Mouse (Mus musculus): ENCODE measurements around the gene Riok2. TPM values are rescaled to one million over a fixed set of nuclear protein-coding genes. Genes with fewer than 3 reads are reported as not detected.

Gene Riok2
- polyA plus RNA-seq, 1 experiment: 9.4 TPM

DNA sequence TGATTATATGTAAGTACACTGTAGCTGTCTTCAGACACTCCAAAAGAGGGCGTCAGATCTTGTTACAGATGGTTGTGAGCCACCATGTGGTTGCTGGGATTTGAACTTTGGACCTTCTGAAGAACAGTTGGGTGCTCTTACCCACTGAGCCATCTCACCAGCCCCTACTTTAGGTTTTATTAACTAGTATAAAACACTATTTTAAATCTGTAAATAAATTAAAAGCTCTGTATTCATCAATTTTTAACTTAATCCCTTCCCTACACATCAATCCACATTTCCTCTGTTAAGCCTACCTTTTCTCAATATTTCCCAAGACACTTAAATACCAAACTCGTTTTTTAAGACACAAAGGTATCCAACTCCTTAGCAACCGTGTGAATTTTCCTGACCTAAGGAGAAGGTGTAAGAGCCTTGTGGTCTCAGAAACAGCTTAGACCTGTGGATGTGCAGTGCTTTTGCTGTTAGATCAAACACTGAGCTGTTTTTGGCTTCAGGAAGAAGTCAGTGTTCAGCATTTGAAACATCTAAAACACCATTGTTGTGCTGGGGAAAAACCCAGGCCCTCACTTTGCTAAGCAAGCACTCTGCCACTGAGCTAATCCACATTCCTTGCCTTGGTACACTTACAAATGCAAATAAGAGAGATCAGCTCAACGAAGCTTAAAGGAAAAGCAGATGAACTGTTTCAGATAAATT is 50.6 kb downstream of the Riok2 start:
- TF ChIP-seq POLR2A (IDR thresholded peaks at IDR 0.05; ENCODE audit: low read depth, low read length) (no peak), CTCF (conservative IDR thresholded peaks at IDR 0.05; ENCODE audit: insufficient read depth, insufficient read length, low read depth, low read length) (no peak)
- Histone ChIP-seq H3K36me3 (ENCODE audit: control insufficient read depth, insufficient read depth, low read length) (no peaks in the 10 kb centered on the region), H3K4me3 (ENCODE audit: insufficient read depth, low read depth, low read length) (no peak overlapping the region), H3K27me3 (replicated peaks; ENCODE audit: control insufficient read depth, insufficient read depth, low read length) (no peaks in the 10 kb centered on the region), H3K27ac (ENCODE audit: insufficient read depth, low read depth, low read length) (no peak overlapping the region), H3K4me1 (ENCODE audit: control insufficient read depth, insufficient read depth, low read length) (no peaks in the 10 kb centered on the region)
- no peak for DNase-seq
- WGBS: 37% methylated on average over 4 of the region's 4 CpGs

GRCm38 (mm10) chr17:17425308-17425813 is 51.3 kb downstream of the Riok2 start:
- Histone ChIP-seq H3K4me3 (ENCODE audit: insufficient read depth, low read depth, low read length) (no peak overlapping the region), H3K27ac (ENCODE audit: insufficient read depth, low read depth, low read length) (no peak overlapping the region), H3K36me3 (ENCODE audit: control insufficient read depth, insufficient read depth, low read length) (no peaks in the 10 kb centered on the region), H3K27me3 (replicated peaks; ENCODE audit: control insufficient read depth, insufficient read depth, low read length) (no peaks in the 10 kb centered on the region), H3K4me1 (ENCODE audit: control insufficient read depth, insufficient read depth, low read length) (no peaks in the 10 kb centered on the region)
- TF ChIP-seq POLR2A (IDR thresholded peaks at IDR 0.05; ENCODE audit: low read depth, low read length) (no peak), CTCF (conservative IDR thresholded peaks at IDR 0.05; ENCODE audit: insufficient read depth, insufficient read length, low read depth, low read length) (no peak)
- WGBS: 75% methylated on average over 4 of the region's 4 CpGs
- no peak for DNase-seq

- Histone ChIP-seq H3K4me3 (ENCODE audit: insufficient read depth, low read depth, low read length) (no peak overlapping the region), H3K27me3 (replicated peaks; ENCODE audit: control insufficient read depth, insufficient read depth, low read length) (no peaks in the 10 kb centered on the region), H3K36me3 (ENCODE audit: control insufficient read depth, insufficient read depth, low read length) (no peaks in the 10 kb centered on the region), H3K4me1 (ENCODE audit: control insufficient read depth, insufficient read depth, low read length) (no peaks in the 10 kb centered on the region), H3K27ac (ENCODE audit: insufficient read depth, low read depth, low read length) (no peak overlapping the region)
- TF ChIP-seq CTCF (conservative IDR thresholded peaks at IDR 0.05; ENCODE audit: insufficient read depth, insufficient read length, low read depth, low read length): no peak
- no peak for TF ChIP-seq POLR2A (IDR thresholded peaks at IDR 0.05; ENCODE audit: low read depth, low read length)
- no peak for DNase-seq
- WGBS: 58% methylated on average over 3 of the region's 3 CpGs
Measured at GRCm38 (mm10) chr17:17425906-17426305, 51.8 kb downstream of the Riok2 start.

DNA sequence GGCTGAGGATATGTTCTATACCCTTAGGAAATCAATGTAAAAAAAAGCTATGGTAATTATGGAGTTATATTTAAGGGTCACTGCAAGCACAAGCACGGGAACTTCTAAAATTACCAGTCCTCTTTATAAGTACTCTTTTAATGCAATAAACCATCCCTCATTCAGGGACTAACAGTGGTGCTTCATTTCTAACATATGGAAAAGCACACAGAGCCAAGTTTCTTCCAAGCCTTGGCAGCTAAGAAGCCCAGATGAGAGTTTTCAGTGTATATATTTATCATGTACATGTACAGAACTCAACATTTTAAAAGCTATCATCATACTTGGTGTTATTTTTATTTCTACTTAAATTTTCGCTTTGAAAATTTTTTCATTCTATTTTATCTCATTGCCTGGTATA is 54.8 kb downstream of the Riok2 start:
- no peak for DNase-seq
- Histone ChIP-seq H3K27me3 (replicated peaks; ENCODE audit: control insufficient read depth, insufficient read depth, low read length) (no peaks in the 10 kb centered on the region), H3K4me3 (ENCODE audit: insufficient read depth, low read depth, low read length) (no peak overlapping the region), H3K4me1 (ENCODE audit: control insufficient read depth, insufficient read depth, low read length) (no peaks in the 10 kb centered on the region), H3K36me3 (ENCODE audit: control insufficient read depth, insufficient read depth, low read length) (no peaks in the 10 kb centered on the region), H3K27ac (ENCODE audit: insufficient read depth, low read depth, low read length) (no peak overlapping the region)
- TF ChIP-seq POLR2A (IDR thresholded peaks at IDR 0.05; ENCODE audit: low read depth, low read length) (no peak), CTCF (conservative IDR thresholded peaks at IDR 0.05; ENCODE audit: insufficient read depth, insufficient read length, low read depth, low read length) (no peak)
- WGBS: 77% methylated on average over 2 of the region's 2 CpGs

DNA sequence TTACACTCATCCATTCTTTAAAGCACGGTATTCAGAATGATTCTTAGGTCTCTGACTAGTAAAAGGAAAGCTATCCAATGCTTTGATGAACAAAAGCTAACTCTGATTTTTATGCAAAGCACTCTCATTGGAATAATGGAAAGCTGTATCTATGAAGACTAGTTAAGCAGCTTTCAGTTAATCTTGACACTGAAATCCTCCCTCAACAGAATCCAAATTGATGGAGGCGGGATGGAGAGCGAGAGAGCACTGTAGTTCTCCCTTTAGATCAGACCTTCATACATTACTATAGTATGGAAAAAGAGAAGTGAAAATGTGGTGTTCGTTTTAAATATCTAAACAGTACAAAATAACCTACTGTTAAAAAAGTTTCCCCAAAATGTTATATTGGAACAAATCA is 59.6 kb downstream of the Riok2 start:
- no peak for DNase-seq
- no peaks in the 10 kb centered on the region for H3K4me1 ChIP-seq (ENCODE audit: control insufficient read depth, insufficient read depth, low read length)
- no peak overlapping the region for H3K27ac ChIP-seq (ENCODE audit: insufficient read depth, low read depth, low read length)
- H3K27me3 ChIP-seq (replicated peaks; ENCODE audit: control insufficient read depth, insufficient read depth, low read length): no peaks in the 10 kb centered on the region
- TF ChIP-seq POLR2A (IDR thresholded peaks at IDR 0.05; ENCODE audit: low read depth, low read length) (no peak), CTCF (conservative IDR thresholded peaks at IDR 0.05; ENCODE audit: insufficient read depth, insufficient read length, low read depth, low read length) (no peak)
- H3K4me3 ChIP-seq (ENCODE audit: insufficient read depth, low read depth, low read length): no peak overlapping the region
- H3K36me3 ChIP-seq (ENCODE audit: control insufficient read depth, insufficient read depth, low read length): no peaks in the 10 kb centered on the region
- WGBS: 81% methylated on average over 4 of the region's 4 CpGs

DNA sequence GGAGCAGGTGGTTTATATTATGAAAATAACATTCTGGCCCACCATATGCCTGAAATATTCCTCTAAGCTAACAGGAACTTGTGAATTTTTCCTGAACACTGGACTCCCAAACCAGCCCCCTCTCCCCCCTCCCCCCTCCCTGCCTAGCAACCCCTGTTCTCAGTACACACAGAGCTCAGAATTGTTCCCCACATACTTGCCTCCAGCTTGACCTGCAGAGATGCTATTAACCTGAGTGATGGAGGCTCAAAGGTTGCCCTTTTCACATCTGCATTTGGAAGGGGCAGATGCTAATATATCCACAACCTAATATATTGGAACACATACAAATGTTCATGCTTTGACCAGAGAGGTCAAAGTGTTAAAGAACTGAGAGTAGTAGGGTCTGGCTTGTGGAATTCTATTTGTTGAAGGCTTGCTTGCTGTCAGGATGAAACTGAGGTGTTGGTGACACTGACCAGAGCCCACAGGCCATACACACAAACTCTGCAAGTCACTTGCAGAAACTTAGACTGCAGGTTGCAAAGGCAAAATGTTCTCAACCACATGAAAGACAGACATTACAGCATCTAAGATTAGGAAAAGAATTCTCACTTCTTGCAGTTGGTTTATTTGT is 64.6 kb downstream of the Riok2 start:
- no peak for DNase-seq
- no peak for TF ChIP-seq CTCF (conservative IDR thresholded peaks at IDR 0.05; ENCODE audit: insufficient read depth, insufficient read length, low read depth, low read length)
- no peak for TF ChIP-seq POLR2A (IDR thresholded peaks at IDR 0.05; ENCODE audit: low read depth, low read length)
- Histone ChIP-seq H3K36me3 (ENCODE audit: control insufficient read depth, insufficient read depth, low read length) (no peaks in the 10 kb centered on the region), H3K4me3 (ENCODE audit: insufficient read depth, low read depth, low read length) (no peak overlapping the region), H3K27ac (ENCODE audit: insufficient read depth, low read depth, low read length) (no peak overlapping the region), H3K27me3 (replicated peaks; ENCODE audit: control insufficient read depth, insufficient read depth, low read length) (no peaks in the 10 kb centered on the region), H3K4me1 (ENCODE audit: control insufficient read depth, insufficient read depth, low read length) (no peaks in the 10 kb centered on the region)

- Histone ChIP-seq H3K4me3 (ENCODE audit: insufficient read depth, low read depth, low read length) (no peak overlapping the region), H3K36me3 (ENCODE audit: control insufficient read depth, insufficient read depth, low read length) (no peaks in the 10 kb centered on the region), H3K4me1 (ENCODE audit: control insufficient read depth, insufficient read depth, low read length) (no peaks in the 10 kb centered on the region), H3K27me3 (replicated peaks; ENCODE audit: control insufficient read depth, insufficient read depth, low read length) (no peaks in the 10 kb centered on the region), H3K27ac (ENCODE audit: insufficient read depth, low read depth, low read length) (no peak overlapping the region)
- no peak for TF ChIP-seq POLR2A (IDR thresholded peaks at IDR 0.05; ENCODE audit: low read depth, low read length)
- no peak for TF ChIP-seq CTCF (conservative IDR thresholded peaks at IDR 0.05; ENCODE audit: insufficient read depth, insufficient read length, low read depth, low read length)
- no peak for DNase-seq
- WGBS: 59% methylated on average over 4 of the region's 4 CpGs
Measured at GRCm38 (mm10) chr17:17441876-17442498, 67.9 kb downstream of the Riok2 start.
